Mouse (Mus musculus): ENCODE measurements around the gene Pip5kl1. TPM values are rescaled to one million over a fixed set of nuclear protein-coding genes. Genes with fewer than 3 reads are reported as not detected.
A peak's percentile ranks its signal among the peaks of the same experiment; 100 is the strongest.

Pip5kl1 gene
- polyA plus RNA-seq, 1 experiment from 2014 or later: 0.08 TPM

DNA sequence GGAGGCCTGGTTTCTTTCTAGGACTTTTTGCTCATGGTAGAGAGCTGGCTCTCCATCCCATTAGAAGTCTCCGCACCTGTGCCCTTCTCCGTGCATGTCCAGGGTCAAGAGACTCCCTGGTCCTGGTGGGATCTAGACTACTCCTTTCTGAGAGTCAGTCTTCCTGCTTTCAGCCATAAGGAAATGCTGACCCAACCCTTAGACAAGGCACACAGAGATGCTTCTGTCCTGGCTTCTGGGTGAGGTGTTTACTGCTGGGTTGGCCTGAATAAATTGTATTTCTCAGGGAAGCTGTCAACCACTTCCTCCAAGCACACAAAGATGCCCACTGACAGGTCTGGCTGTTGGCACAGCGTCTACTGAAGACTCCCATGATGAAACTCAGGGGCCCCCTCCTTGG, 24.8 kb downstream of the Pip5kl1 start, which contains the start of gene St6galnac6:
St6galnac6 (plus strand) TSS at position 301 of the 400 bp plus-strand sequence.
- no peak within 1 kb of the TSS for H3K27ac ChIP-seq (replicated peaks)

DNA sequence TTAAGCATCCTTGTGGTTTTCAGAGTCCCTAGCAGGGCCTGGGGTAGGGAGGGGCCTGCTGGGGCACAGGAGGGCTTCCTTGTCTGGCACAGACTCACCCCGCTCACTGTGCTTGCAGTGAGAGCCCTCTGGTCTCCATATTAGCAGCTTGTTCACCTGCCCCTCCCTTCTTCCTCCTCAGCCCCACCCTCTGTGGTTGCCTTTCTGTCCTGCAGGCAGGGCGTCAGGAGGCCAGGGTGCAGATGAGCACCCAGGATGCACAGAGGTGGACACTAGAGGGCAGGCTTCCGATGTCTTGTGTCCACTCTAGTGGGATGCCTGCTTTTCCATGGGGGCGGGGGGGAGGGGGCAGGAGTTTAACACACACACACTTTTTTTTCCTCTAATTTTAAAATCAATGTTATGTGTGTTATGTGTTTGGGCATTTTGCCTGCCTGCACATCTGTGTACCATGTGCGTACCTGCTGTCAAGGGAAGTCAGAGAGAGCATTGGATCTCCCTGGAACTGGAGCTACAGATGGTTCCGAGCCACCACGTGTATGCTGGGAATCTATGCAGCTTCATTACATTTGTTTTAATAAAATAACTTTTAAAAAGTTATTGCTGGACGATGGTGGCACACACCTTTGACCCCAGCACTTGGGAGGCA, 26.9 kb downstream of the Pip5kl1 start:
- Histone ChIP-seq H3K36me3 (ENCODE audit: control insufficient read depth, insufficient read depth, low read length) (peaks cover 6% of the 10 kb centered on the region; the same call in 1 of the 2 replicates), H3K4me2 (replicated peaks; ENCODE audit: low read depth) (no peak overlapping the region), H3K4me3 (ENCODE audit: low read depth, low read length) (no peak overlapping the region), H3K4me1 (replicated peaks; ENCODE audit: control insufficient read depth, insufficient read depth) (no peaks in the 10 kb centered on the region; the same call in 1 of the 2 replicates), H3K27me3 (ENCODE audit: control insufficient read depth, insufficient read depth, low read length) (no peaks in the 10 kb centered on the region), H3K9ac (ENCODE audit: low read length) (no peak overlapping the region), H3K9me3 (ENCODE audit: control insufficient read depth, low read length) (no peaks in the 10 kb centered on the region), H3K27ac (replicated peaks) (no peak overlapping the region)
- DNase-seq (ENCODE audit: low spot score) (peak; percentile 63), ATAC-seq (ENCODE audit: low FRiP score, low TSS enrichment) (peak; percentile 49)
- WGBS: 37% methylated on average over 8 of the region's 8 CpGs
- TF ChIP-seq EP300 (optimal IDR thresholded peaks at IDR 0.05) (no peak), CTCF (IDR thresholded peaks at IDR 0.05; ENCODE audit: low read depth) (peak; percentile 69)

More for the DNA sequence above, 24.8 kb downstream of the Pip5kl1 start, which contains the start of gene St6galnac6:
- no peak within 1 kb of the TSS for H3K4me2 ChIP-seq (replicated peaks; ENCODE audit: low read depth)
- H3K9ac ChIP-seq (ENCODE audit: low read length): no peak within 1 kb of the TSS
- no peaks in the 10 kb centered on the region for H3K9me3 ChIP-seq (ENCODE audit: control insufficient read depth, low read length)
- WGBS: 88% methylated on average over 3 of the region's 3 CpGs
- DNase-seq (ENCODE audit: low spot score): no peak
- no peak for ATAC-seq (ENCODE audit: low FRiP score, low TSS enrichment)
- H3K4me1 ChIP-seq (replicated peaks; ENCODE audit: control insufficient read depth, insufficient read depth): no peaks in the 10 kb centered on the region; the same call in 1 of the 2 replicates
- TF ChIP-seq CTCF (IDR thresholded peaks at IDR 0.05; ENCODE audit: low read depth) (no peak), EP300 (optimal IDR thresholded peaks at IDR 0.05) (no peak)
- no peak within 1 kb of the TSS for H3K4me3 ChIP-seq (ENCODE audit: low read depth, low read length)
- H3K36me3 ChIP-seq (ENCODE audit: control insufficient read depth, insufficient read depth, low read length): peaks cover 6% of the 10 kb centered on the region; the same call in 1 of the 2 replicates
- H3K27me3 ChIP-seq (ENCODE audit: control insufficient read depth, insufficient read depth, low read length): no peaks in the 10 kb centered on the region

DNA sequence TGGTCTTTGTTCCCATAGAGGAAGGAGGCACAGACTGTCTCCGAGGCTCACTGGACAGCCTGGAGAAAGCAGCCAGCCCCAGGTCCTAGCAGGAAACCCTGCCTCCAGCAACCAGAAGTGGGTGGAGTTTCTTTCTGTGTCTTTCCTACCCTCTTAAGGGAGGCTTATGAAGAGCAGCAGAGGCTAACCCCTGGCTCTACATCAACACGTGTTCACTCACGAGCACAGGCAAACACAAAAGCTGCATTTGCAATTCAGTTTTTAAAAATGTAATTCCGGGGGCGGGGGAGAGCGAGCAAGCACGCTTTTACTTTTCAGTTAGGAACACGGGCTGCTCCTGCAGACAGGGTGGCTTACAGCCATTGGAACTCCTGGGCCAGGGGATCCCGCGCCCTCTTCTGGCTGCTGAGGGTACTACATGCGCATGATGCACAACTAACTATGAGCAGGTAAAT, 28.0 kb downstream of the Pip5kl1 start:
- TF ChIP-seq EP300 (optimal IDR thresholded peaks at IDR 0.05): no peak
- peak; percentile 92 for TF ChIP-seq CTCF (IDR thresholded peaks at IDR 0.05; ENCODE audit: low read depth)
- Histone ChIP-seq H3K4me2 (replicated peaks; ENCODE audit: low read depth) (peak overlapping the region; percentile 48), H3K27me3 (ENCODE audit: control insufficient read depth, insufficient read depth, low read length) (no peaks in the 10 kb centered on the region), H3K9me3 (ENCODE audit: control insufficient read depth, low read length) (no peaks in the 10 kb centered on the region), H3K27ac (replicated peaks) (peak overlapping the region; percentile 58; the same call in 1 of the 2 replicates), H3K4me1 (replicated peaks; ENCODE audit: control insufficient read depth, insufficient read depth) (no peaks in the 10 kb centered on the region; the same call in 1 of the 2 replicates), H3K4me3 (ENCODE audit: low read depth, low read length) (peak overlapping the region; percentile 32), H3K9ac (ENCODE audit: low read length) (peak overlapping the region; percentile 41), H3K36me3 (ENCODE audit: control insufficient read depth, insufficient read depth, low read length) (no peaks in the 10 kb centered on the region)
- 2% methylated on average over 11 of the region's 11 CpGs for WGBS
- DNase-seq (ENCODE audit: low spot score) (peak; percentile 90), ATAC-seq (ENCODE audit: low FRiP score, low TSS enrichment) (peak; percentile 41; the same call in 1 of the 2 replicates)

DNA sequence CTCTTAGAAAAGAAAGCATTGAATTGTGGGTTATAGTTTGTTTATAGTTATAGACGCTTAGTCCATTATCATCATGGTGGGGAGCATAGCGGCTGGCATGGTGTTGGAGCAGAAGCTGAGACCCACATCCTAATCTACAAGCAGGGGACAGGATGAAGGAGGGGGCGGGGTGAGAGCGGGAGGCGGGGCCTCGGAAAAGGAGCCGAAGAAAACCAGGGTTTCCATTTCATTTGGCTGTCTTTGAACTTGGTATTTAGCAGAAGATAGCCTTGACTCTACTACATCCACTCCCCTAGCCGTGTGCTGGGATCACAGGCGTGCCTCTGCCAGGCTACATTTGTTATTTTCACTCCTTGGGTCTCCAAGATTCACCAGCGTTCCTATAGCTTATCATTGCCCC, 30.0 kb downstream of the Pip5kl1 start:
- Histone ChIP-seq H3K27me3 (ENCODE audit: control insufficient read depth, insufficient read depth, low read length) (no peaks in the 10 kb centered on the region), H3K27ac (replicated peaks) (no peak overlapping the region), H3K4me3 (ENCODE audit: low read depth, low read length) (no peak overlapping the region), H3K9me3 (ENCODE audit: control insufficient read depth, low read length) (no peaks in the 10 kb centered on the region), H3K9ac (ENCODE audit: low read length) (no peak overlapping the region), H3K4me2 (replicated peaks; ENCODE audit: low read depth) (no peak overlapping the region), H3K36me3 (ENCODE audit: control insufficient read depth, insufficient read depth, low read length) (no peaks in the 10 kb centered on the region), H3K4me1 (replicated peaks; ENCODE audit: control insufficient read depth, insufficient read depth) (peaks cover 2% of the 10 kb centered on the region)
- DNase-seq (ENCODE audit: low spot score) (no peak), ATAC-seq (ENCODE audit: low FRiP score, low TSS enrichment) (no peak)
- 45% methylated on average over 10 of the region's 10 CpGs for WGBS
- TF ChIP-seq CTCF (IDR thresholded peaks at IDR 0.05; ENCODE audit: low read depth) (no peak), EP300 (optimal IDR thresholded peaks at IDR 0.05) (no peak)

DNA sequence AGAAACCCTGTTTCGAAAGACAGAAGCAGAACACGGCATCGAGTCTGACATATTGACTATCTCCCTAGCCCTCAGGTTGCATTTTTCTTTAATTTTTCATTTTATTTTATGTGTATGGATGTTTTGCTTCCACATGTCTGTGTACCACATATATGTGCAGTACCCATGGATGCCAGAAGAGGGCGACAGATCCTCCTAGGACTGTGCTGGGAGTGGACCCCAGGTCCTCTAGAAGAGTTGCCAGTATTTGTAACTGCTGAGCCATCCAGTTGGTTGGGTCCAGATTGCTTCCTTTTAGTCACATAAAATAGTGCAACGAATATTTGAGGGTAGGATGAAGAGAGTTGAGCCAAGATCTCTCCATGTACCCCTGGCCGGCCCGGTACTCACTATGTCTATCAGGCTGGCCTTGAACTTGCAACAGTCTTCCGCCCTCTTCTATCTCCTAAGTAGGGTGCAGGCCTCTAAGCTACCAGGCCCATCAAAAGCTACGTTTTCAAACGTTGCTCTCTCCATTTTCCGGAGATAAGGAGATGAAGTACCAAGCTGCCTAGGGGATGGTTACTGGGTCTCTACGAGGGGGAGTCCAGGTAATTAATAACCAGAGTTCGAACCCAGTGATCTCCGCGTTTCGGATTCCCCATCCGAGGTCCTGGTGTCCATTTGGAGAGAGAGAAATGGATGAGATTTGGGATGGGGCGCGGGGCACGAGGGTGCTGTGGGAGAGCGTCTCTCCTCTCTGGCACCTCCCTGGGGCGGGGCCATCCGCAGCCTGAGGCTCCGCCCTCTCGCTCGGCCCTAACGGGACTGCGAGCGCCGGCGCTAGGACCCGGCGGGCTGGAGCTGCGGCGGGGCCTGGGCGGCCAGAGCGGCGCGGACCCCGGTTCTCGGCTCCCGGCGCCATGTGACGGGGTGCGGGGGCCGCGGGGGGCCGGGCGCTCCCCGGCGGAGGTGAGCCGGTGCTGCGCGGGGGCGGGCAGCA, 31.9 kb downstream of the Pip5kl1 start:
- peaks cover 6% of the 10 kb centered on the region for H3K4me1 ChIP-seq (replicated peaks; ENCODE audit: control insufficient read depth, insufficient read depth)
- peak overlapping the region; percentile 71 for H3K9ac ChIP-seq (ENCODE audit: low read length)
- DNase-seq (ENCODE audit: low spot score) (peak; percentile 80), ATAC-seq (ENCODE audit: low FRiP score, low TSS enrichment) (peak; percentile 76)
- H3K4me3 ChIP-seq (ENCODE audit: low read depth, low read length): peak overlapping the region; percentile 70
- no peaks in the 10 kb centered on the region for H3K9me3 ChIP-seq (ENCODE audit: control insufficient read depth, low read length)
- H3K36me3 ChIP-seq (ENCODE audit: control insufficient read depth, insufficient read depth, low read length): no peaks in the 10 kb centered on the region
- H3K27ac ChIP-seq (replicated peaks): 0 out of 2 replicates have a peak overlapping the region, but pooled peaks have one; percentile 40
- peak overlapping the region; percentile 82 for H3K4me2 ChIP-seq (replicated peaks; ENCODE audit: low read depth)
- H3K27me3 ChIP-seq (ENCODE audit: control insufficient read depth, insufficient read depth, low read length): no peaks in the 10 kb centered on the region
- no peak for TF ChIP-seq EP300 (optimal IDR thresholded peaks at IDR 0.05)
- peak; percentile 79 for TF ChIP-seq CTCF (IDR thresholded peaks at IDR 0.05; ENCODE audit: low read depth)
- 16% methylated on average over 37 of the region's 55 CpGs for WGBS
